Mouse (Mus musculus): Measurements from ENCODE around the gene Mthfd1.
A peak's percentile ranks its signal among the peaks of the same experiment; 100 is the strongest.

The Mthfd1 gene

GRCm38 (mm10) chr12:76336111-76336965, 81.2 kb downstream of the Mthfd1 start:
- no peak for ATAC-seq (ENCODE audit: insufficient number of reproducible peaks, low FRiP score, low TSS enrichment)

GRCm38 (mm10) chr12:76341080-76341479, 86.0 kb downstream of the Mthfd1 start:
- ATAC-seq (ENCODE audit: insufficient number of reproducible peaks, low FRiP score, low TSS enrichment), result no peak; the same call in 1 of the 2 replicates

GRCm38 (mm10) chr12:76345759-76346455, 90.8 kb downstream of the Mthfd1 start:
- ATAC-seq (ENCODE audit: insufficient number of reproducible peaks, low FRiP score, low TSS enrichment), result no peak

GRCm38 (mm10) chr12:76349680-76350220, 94.7 kb downstream of the Mthfd1 start:
- ATAC-seq (ENCODE audit: insufficient number of reproducible peaks, low FRiP score, low TSS enrichment), result no peak

- ATAC-seq (ENCODE audit: insufficient number of reproducible peaks, low FRiP score, low TSS enrichment), result no peak
Measured at GRCm38 (mm10) chr12:76360868-76361267, 105.8 kb downstream of the Mthfd1 start.

GRCm38 (mm10) chr12:76361405-76362302, 106.6 kb downstream of the Mthfd1 start:
- no peak for ATAC-seq (ENCODE audit: insufficient number of reproducible peaks, low FRiP score, low TSS enrichment)

GRCm38 (mm10) chr12:76362303-76362676, 107.2 kb downstream of the Mthfd1 start:
- ATAC-seq (ENCODE audit: insufficient number of reproducible peaks, low FRiP score, low TSS enrichment), result no peak

GRCm38 (mm10) chr12:76366276-76366675, 111.2 kb downstream of the Mthfd1 start:
- ATAC-seq (ENCODE audit: insufficient number of reproducible peaks, low FRiP score, low TSS enrichment), result no peak

GRCm38 (mm10) chr12:76367096-76367995, 112.2 kb downstream of the Mthfd1 start:
- ATAC-seq (ENCODE audit: insufficient number of reproducible peaks, low FRiP score, low TSS enrichment), result no peak

GRCm38 (mm10) chr12:76368201-76368789, 113.2 kb downstream of the Mthfd1 start:
- no peak for ATAC-seq (ENCODE audit: insufficient number of reproducible peaks, low FRiP score, low TSS enrichment)

- peak; percentile 29; the same call in 1 of the 2 replicates for ATAC-seq (ENCODE audit: insufficient number of reproducible peaks, low FRiP score, low TSS enrichment)
Measured at GRCm38 (mm10) chr12:76368790-76369205, 113.7 kb downstream of the Mthfd1 start.

Data from cerebellum, adult (tissue).